ENCODE assay signal across 11 mouse cellular contexts in the genomic region with DNA sequence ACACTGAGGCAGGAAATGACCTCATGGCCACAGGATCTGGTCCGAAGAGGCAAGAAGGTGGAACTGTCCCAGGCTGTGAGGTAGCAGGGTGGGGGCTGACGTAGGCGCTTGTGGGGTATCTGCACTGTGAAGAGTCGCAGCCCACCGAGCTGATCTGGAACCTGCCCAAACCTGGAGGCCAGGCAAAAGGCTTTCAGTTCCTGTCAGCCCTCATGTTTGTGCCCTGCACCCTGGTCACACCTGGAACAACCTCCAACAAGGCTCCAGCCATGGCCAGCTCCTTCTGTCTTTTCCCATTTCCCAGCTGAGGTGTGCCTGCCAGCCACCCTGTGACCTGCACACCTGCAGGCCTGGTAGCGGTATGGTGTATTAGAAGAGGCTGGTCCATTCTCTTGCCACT. TPM values are rescaled to one million over a fixed set of nuclear protein-coding genes. Genes with fewer than 3 reads are reported as not detected.
DNase-seq lines count a peak whose midpoint lies in the region; ATAC-seq lines count a peak whose summit lies in the region.
"Had no signal": no experiment of that assay in that cellular context is flagged by ENCODE, and none has a peak within 500 bp of the region (broad histone marks: within the 10 kb centered on the region; RNA-seq: fewer than 3 reads in every experiment).

No protein-coding gene starts in this region.

- H3K27me3 ChIP-seq in forebrain, embryonic 13.5 days = 0 out of 2 replicates have a peak, but pooled peaks cover 6% of the 10 kb centered on the region
- H3K27me3 ChIP-seq in forebrain, embryonic 15.5 days = no peaks in the 10 kb centered on the region
- no peaks in the 10 kb centered on the region for H3K27me3 ChIP-seq in lung, embryonic 15.5 days
- no peaks in the 10 kb centered on the region for H3K27me3 ChIP-seq in liver, embryonic 12.5 days (replicated peaks)
- no peaks in the 10 kb centered on the region for H3K27me3 ChIP-seq in stomach, embryonic 14.5 days (ENCODE audit: control insufficient read depth, insufficient read depth, low read length)

- no peak for DNase-seq in lung, adult 18-20 months
- no peak for DNase-seq in urinary bladder, postnatal 10 days (ENCODE audit: low spot score)
- DNase-seq: right cerebral cortex, postnatal 14 days; thymus, postnatal 14 days had no signal

- no peak for ATAC-seq in forebrain, embryonic 13.5 days
- ATAC-seq in forebrain, embryonic 15.5 days (replicated peaks) = no peak
- ATAC-seq in lung, embryonic 15.5 days (ENCODE audit: borderline replicate concordance, extremely low read depth, low FRiP score, low TSS enrichment) = no peak
- ATAC-seq in liver, embryonic 12.5 days = no peak
- no peak for ATAC-seq in stomach, embryonic 14.5 days (ENCODE audit: insufficient number of reproducible peaks, insufficient read depth, low FRiP score, low read depth)
- ATAC-seq in activated CD4-positive, CD25-positive, alpha-beta regulatory T cell, adult 4 months = no peak
- ATAC-seq: CD4-positive, CD25-positive, alpha-beta regulatory T cell, adult 4 months had no signal

- 97% methylated on average over 6 of the region's 6 CpGs for WGBS in forebrain, embryonic 13.5 days
- 92% methylated on average over 6 of the region's 6 CpGs for WGBS in forebrain, embryonic 15.5 days
- WGBS in lung, embryonic 15.5 days = 91% methylated on average over 6 of the region's 6 CpGs
- WGBS in liver, embryonic 12.5 days (ENCODE audit: insufficient replicate concordance) = 88% methylated on average over 6 of the region's 6 CpGs
- 96% methylated on average over 6 of the region's 6 CpGs for WGBS in stomach, embryonic 14.5 days

- H3K27ac ChIP-seq in forebrain, embryonic 13.5 days = no peak overlapping the region
- no peak overlapping the region for H3K27ac ChIP-seq in forebrain, embryonic 15.5 days (replicated peaks)
- no peak overlapping the region for H3K27ac ChIP-seq in lung, embryonic 15.5 days
- H3K27ac ChIP-seq in liver, embryonic 12.5 days = no peak overlapping the region
- no peak overlapping the region for H3K27ac ChIP-seq in stomach, embryonic 14.5 days (ENCODE audit: low read length)

- H3K4me3 ChIP-seq in forebrain, embryonic 13.5 days = no peak overlapping the region
- no peak overlapping the region for H3K4me3 ChIP-seq in forebrain, embryonic 15.5 days
- no peak overlapping the region for H3K4me3 ChIP-seq in lung, embryonic 15.5 days
- H3K4me3 ChIP-seq in liver, embryonic 12.5 days = no peak overlapping the region
- no peak overlapping the region for H3K4me3 ChIP-seq in stomach, embryonic 14.5 days (ENCODE audit: low read depth, low read length)

- H3K36me3 ChIP-seq in forebrain, embryonic 13.5 days (ENCODE audit: poor library complexity, severe bottlenecking) = peaks cover 50% of the 10 kb centered on the region
- H3K36me3 ChIP-seq in forebrain, embryonic 15.5 days = peaks cover 40% of the 10 kb centered on the region
- H3K36me3 ChIP-seq in lung, embryonic 15.5 days = peaks cover 48% of the 10 kb centered on the region
- H3K36me3 ChIP-seq in liver, embryonic 12.5 days = peaks cover 54% of the 10 kb centered on the region
- peaks cover 36% of the 10 kb centered on the region for H3K36me3 ChIP-seq in stomach, embryonic 14.5 days (ENCODE audit: control insufficient read depth, insufficient read depth, low read length)

- no peaks in the 10 kb centered on the region for H3K9me3 ChIP-seq in forebrain, embryonic 13.5 days (replicated peaks)
- no peaks in the 10 kb centered on the region for H3K9me3 ChIP-seq in forebrain, embryonic 15.5 days
- no peaks in the 10 kb centered on the region for H3K9me3 ChIP-seq in lung, embryonic 15.5 days
- H3K9me3 ChIP-seq in liver, embryonic 12.5 days (replicated peaks) = no peaks in the 10 kb centered on the region
- H3K9me3 ChIP-seq in stomach, embryonic 14.5 days (ENCODE audit: control insufficient read depth, low read depth, low read length) = no peaks in the 10 kb centered on the region

- H3K9ac ChIP-seq in forebrain, embryonic 13.5 days = no peak overlapping the region
- no peak overlapping the region for H3K9ac ChIP-seq in forebrain, embryonic 15.5 days (replicated peaks)
- H3K9ac ChIP-seq in lung, embryonic 15.5 days = no peak overlapping the region
- H3K9ac ChIP-seq in liver, embryonic 12.5 days = no peak overlapping the region
- H3K9ac ChIP-seq in stomach, embryonic 14.5 days (replicated peaks; ENCODE audit: low read depth, low read length) = no peak overlapping the region

- H3K4me2 ChIP-seq in forebrain, embryonic 13.5 days = peak overlapping the region; percentile 79
- no peak overlapping the region for H3K4me2 ChIP-seq in forebrain, embryonic 15.5 days (replicated peaks)
- peak overlapping the region; percentile 10; the same call in 1 of the 2 replicates for H3K4me2 ChIP-seq in lung, embryonic 15.5 days
- H3K4me2 ChIP-seq in liver, embryonic 12.5 days = peak overlapping the region; percentile 89
- peak overlapping the region; percentile 66; the same call in 1 of the 2 replicates for H3K4me2 ChIP-seq in stomach, embryonic 14.5 days (replicated peaks; ENCODE audit: low read depth, low read length)

- H3K4me1 ChIP-seq in forebrain, embryonic 13.5 days = peaks cover 23% of the 10 kb centered on the region
- peaks cover 29% of the 10 kb centered on the region for H3K4me1 ChIP-seq in forebrain, embryonic 15.5 days
- H3K4me1 ChIP-seq in lung, embryonic 15.5 days = peaks cover 24% of the 10 kb centered on the region
- peaks cover 38% of the 10 kb centered on the region for H3K4me1 ChIP-seq in liver, embryonic 12.5 days
- peaks cover 18% of the 10 kb centered on the region; the same call in 1 of the 2 replicates for H3K4me1 ChIP-seq in stomach, embryonic 14.5 days (ENCODE audit: control insufficient read depth, insufficient read depth, low read length)

RNA-seq across cellular contexts. Expression of gene Preb, which starts 2.3 kb away (rescaled TPM):
- 126 and 132 TPM in 2 replicates for polyA plus RNA-seq in forebrain, embryonic 13.5 days (2015; fragmentation: Nextera tagmentation; extraction: Ambion mirVana)
- 123 and 127 TPM in 2 replicates for polyA plus RNA-seq in forebrain, embryonic 15.5 days (2015; fragmentation: Nextera tagmentation; extraction: Ambion mirVana)
- polyA plus RNA-seq in lung, embryonic 15.5 days (2015; fragmentation: Nextera tagmentation; extraction: Ambion mirVana) = 135 TPM in 2 replicates
- 110 and 111 TPM in 2 replicates for polyA plus RNA-seq in liver, embryonic 12.5 days (2016; fragmentation: Nextera tagmentation; extraction: Ambion mirVana)
- polyA plus RNA-seq in stomach, embryonic 14.5 days (2014; fragmentation: Nextera tagmentation; extraction: Ambion mirVana) = 102 and 104 TPM in 2 replicates
- polyA plus RNA-seq in activated CD4-positive, CD25-positive, alpha-beta regulatory T cell, adult 4 months (2017; shearing (Covaris generic)) = 10 to 100 TPM; 60.4 to 71.0 TPM

RNA-seq across cellular contexts. Expression of gene Tcf23, which starts 10.6 kb away (rescaled TPM):
- polyA plus RNA-seq in forebrain, embryonic 13.5 days (2015; fragmentation: Nextera tagmentation; extraction: Ambion mirVana) = not detected in 2 replicates
- not detected in 2 replicates for polyA plus RNA-seq in forebrain, embryonic 15.5 days (2015; fragmentation: Nextera tagmentation; extraction: Ambion mirVana)
- 0.29 and 0.35 TPM in 2 replicates for polyA plus RNA-seq in lung, embryonic 15.5 days (2015; fragmentation: Nextera tagmentation; extraction: Ambion mirVana)
- polyA plus RNA-seq in liver, embryonic 12.5 days (2016; fragmentation: Nextera tagmentation; extraction: Ambion mirVana) = 0.06 and 0.08 TPM in 2 replicates
- 0.50 and 0.55 TPM in 2 replicates for polyA plus RNA-seq in stomach, embryonic 14.5 days (2014; fragmentation: Nextera tagmentation; extraction: Ambion mirVana)
- polyA plus RNA-seq in activated CD4-positive, CD25-positive, alpha-beta regulatory T cell, adult 4 months (2017; shearing (Covaris generic)) = not detected
- polyA plus RNA-seq: CD4-positive, CD25-positive, alpha-beta regulatory T cell, adult 4 months had no signal

RNA-seq across cellular contexts. Expression of gene Cgref1, which starts 12.5 kb away (rescaled TPM):
- 9.2 and 10.1 TPM in 2 replicates for polyA plus RNA-seq in forebrain, embryonic 13.5 days (2015; fragmentation: Nextera tagmentation; extraction: Ambion mirVana)
- polyA plus RNA-seq in forebrain, embryonic 15.5 days (2015; fragmentation: Nextera tagmentation; extraction: Ambion mirVana) = 15.9 and 18.5 TPM in 2 replicates
- 2.3 and 2.4 TPM in 2 replicates for polyA plus RNA-seq in lung, embryonic 15.5 days (2015; fragmentation: Nextera tagmentation; extraction: Ambion mirVana)
- 4.2 and 5.1 TPM in 2 replicates for polyA plus RNA-seq in liver, embryonic 12.5 days (2016; fragmentation: Nextera tagmentation; extraction: Ambion mirVana)
- polyA plus RNA-seq in stomach, embryonic 14.5 days (2014; fragmentation: Nextera tagmentation; extraction: Ambion mirVana) = 5.7 and 6.4 TPM in 2 replicates
- polyA plus RNA-seq in activated CD4-positive, CD25-positive, alpha-beta regulatory T cell, adult 4 months (2017; shearing (Covaris generic)) = under 1 TPM in 1 of 2 experiments, not detected in 1; 0.50 TPM

RNA-seq across cellular contexts. Expression of gene Khk, which starts 36.7 kb away (rescaled TPM):
- 3.3 and 7.6 TPM in 2 replicates for polyA plus RNA-seq in forebrain, embryonic 13.5 days (2015; fragmentation: Nextera tagmentation; extraction: Ambion mirVana)
- polyA plus RNA-seq in forebrain, embryonic 15.5 days (2015; fragmentation: Nextera tagmentation; extraction: Ambion mirVana) = 5.1 and 5.5 TPM in 2 replicates
- polyA plus RNA-seq in lung, embryonic 15.5 days (2015; fragmentation: Nextera tagmentation; extraction: Ambion mirVana) = 11.8 and 14.6 TPM in 2 replicates
- 33.6 and 36.3 TPM in 2 replicates for polyA plus RNA-seq in liver, embryonic 12.5 days (2016; fragmentation: Nextera tagmentation; extraction: Ambion mirVana)
- polyA plus RNA-seq in stomach, embryonic 14.5 days (2014; fragmentation: Nextera tagmentation; extraction: Ambion mirVana) = 19.2 and 24.2 TPM in 2 replicates
- polyA plus RNA-seq in activated CD4-positive, CD25-positive, alpha-beta regulatory T cell, adult 4 months (2017; shearing (Covaris generic)) = 10 to 100 TPM; 11.9 to 20.6 TPM

RNA-seq across cellular contexts. Expression of gene Emilin1, which starts 44.7 kb away (rescaled TPM):
- 10.3 and 15.7 TPM in 2 replicates for polyA plus RNA-seq in forebrain, embryonic 13.5 days (2015; fragmentation: Nextera tagmentation; extraction: Ambion mirVana)
- polyA plus RNA-seq in forebrain, embryonic 15.5 days (2015; fragmentation: Nextera tagmentation; extraction: Ambion mirVana) = 12.0 and 12.9 TPM in 2 replicates
- polyA plus RNA-seq in lung, embryonic 15.5 days (2015; fragmentation: Nextera tagmentation; extraction: Ambion mirVana) = 228 and 233 TPM in 2 replicates
- polyA plus RNA-seq in liver, embryonic 12.5 days (2016; fragmentation: Nextera tagmentation; extraction: Ambion mirVana) = 70.0 and 73.6 TPM in 2 replicates
- 208 and 230 TPM in 2 replicates for polyA plus RNA-seq in stomach, embryonic 14.5 days (2014; fragmentation: Nextera tagmentation; extraction: Ambion mirVana)
- polyA plus RNA-seq in activated CD4-positive, CD25-positive, alpha-beta regulatory T cell, adult 4 months (2017; shearing (Covaris generic)) = under 1 TPM; 0.33 to 0.42 TPM
